Mouse (Mus musculus) v-Abl transformed pro-B cells (cell line): Measurements from ENCODE around the gene Sugp1.

ENCODE experiments used
- in situ Hi-C, 2 experiments: fragments of 400-800 bp; cut with MboI; formaldehyde crosslinking; loops; one replicate each; pipeline ENCODE4 v1.15.1; 2025; ENCODE audit not compliant: unreplicated experiment in 2 of 2

Gene Sugp1

DNA sequence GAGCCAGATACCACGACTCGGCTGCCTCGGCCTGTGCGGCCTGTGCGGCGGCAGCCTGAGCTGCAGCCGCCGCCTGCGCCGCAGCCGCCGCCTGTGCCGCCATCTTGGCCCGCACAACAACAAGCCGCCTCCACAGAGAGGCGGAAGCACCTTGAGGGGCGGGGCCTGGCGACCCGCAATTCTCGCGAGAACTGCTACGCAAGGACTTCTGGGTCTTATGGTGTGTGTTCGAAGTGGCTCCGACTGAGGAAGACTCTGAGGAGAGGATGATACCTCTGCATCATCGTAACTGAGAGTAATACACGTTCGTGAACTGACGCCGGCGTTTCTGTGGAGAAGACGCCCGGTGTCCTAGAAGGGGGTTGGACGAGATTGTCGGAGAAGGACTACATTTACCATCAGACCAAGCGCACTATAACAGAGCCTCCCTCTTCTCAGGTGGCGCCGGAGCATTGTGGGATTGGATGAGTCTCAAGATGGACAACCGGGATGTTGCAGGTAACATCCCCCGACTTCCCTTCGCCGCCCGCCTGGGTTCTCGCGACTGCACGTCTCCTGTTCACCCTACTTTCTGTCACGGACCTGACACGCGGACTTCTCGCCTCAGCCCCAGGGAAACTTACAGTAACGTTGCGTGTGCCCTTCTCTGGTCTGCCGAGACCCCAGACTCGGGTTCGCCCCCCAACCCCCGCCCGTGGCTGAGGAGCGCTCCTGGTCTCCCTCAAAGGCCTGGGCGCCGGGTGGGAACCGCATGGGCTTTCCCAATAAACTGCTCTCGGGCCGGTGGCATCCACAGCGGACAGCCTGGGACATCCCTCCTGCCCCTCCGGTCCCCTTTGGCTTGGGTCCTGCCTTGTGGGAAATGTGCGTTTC, at the start of gene Sugp1, which contains the start of gene Mau2:
Gene Sugp1 (plus strand): TSS at position 231 of the 873 bp plus-strand sequence.
Gene Mau2 (minus strand): TSS at position 152 of the 873 bp plus-strand sequence.
- in situ Hi-C loops, result no loop called here

DNA sequence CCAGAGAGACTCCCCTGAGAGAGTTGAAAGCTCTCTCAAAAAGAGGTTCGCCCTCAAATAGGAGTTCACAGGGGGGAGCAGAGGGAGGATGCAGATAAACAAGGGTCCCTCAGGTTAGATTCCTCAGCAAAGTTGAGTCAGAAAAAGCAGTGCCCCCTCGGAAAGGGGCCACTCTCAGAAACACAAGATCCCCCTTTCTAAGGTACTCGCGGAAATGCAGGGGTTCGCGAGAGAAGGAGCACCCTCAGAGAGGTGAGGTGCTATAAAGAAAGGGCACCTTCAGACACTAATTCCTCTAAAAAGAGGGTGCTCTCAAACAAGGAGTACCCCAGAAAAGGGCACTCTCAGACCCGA, 47.2 kb upstream of the Sugp1 start:
- in situ Hi-C loops, result loop anchor here in 1 of 2 experiments (10.0 kb wide), 1 partner anchor 371 kb away; the partner anchor contains the start of gene Zfp868

- in situ Hi-C loops, result loop anchor here in 1 of 2 experiments (10.0 kb wide), 1 partner anchor 371 kb away; the partner anchor contains the start of gene Zfp868
Measured at GRCm38 (mm10) chr8:69995776-69996588, 46.6 kb upstream of the Sugp1 start, which contains the start of gene Gatad2a. Gene Gatad2a, minus strand, starts transcription at chr8:69996384.

- in situ Hi-C loops, result loop anchor here in 1 of 2 experiments (10.0 kb wide), 1 partner anchor 372 kb away; the partner anchor contains the start of gene Zfp868
Measured at GRCm38 (mm10) chr8:69996589-69997285, 45.9 kb upstream of the Sugp1 start.

- in situ Hi-C loops, result loop anchor here in 1 of 2 experiments (10.0 kb wide), 1 partner anchor 374 kb away; the partner anchor contains the start of gene Zfp868
Measured at GRCm38 (mm10) chr8:69998706-69999105, 43.9 kb upstream of the Sugp1 start.

DNA sequence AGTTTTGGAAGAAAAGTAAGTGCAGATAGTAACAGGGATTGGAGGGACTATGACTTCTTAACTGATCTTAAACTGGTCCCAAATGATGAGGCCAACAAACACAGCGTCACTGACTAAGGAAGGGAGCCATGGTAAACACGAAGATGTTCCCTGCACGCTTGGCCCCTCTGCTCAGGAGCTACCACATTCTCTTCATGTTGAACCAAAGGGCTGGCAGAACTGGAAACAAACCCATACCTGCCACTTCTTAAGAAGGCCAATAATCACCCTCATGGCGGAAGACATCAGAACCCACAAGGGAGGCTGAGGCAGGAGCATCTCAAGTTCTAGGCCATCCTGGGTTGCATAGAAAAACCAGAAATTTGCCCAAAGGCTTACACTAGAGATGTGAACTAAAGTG, 43.4 kb upstream of the Sugp1 start:
- in situ Hi-C loops, result loop anchor here in 1 of 2 experiments (10.0 kb wide), 1 partner anchor 374 kb away; the partner anchor contains the start of gene Zfp868

DNA sequence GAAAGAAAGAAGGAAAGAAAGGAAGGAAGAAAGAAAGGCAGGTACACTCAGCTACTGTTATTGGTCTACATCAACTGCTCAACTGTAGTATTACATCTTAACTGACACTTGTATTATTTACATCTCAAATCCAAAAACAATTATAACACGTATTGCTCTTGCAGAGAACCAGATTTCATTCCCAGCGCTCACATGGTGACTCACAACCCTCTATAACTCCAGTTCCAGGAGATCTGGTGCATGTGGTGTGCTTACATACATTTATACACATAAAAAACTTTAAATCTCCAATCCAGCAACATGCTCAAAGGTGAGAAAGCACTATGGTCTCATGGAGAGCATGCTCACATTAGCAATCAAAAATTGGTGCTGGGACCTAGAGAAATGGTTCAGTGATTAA, 42.4 kb upstream of the Sugp1 start:
- in situ Hi-C loops, result loop anchor here (5.0 to 25.0 kb wide), 5 partner anchors 78 to 663 kb away; partner anchors contain the start of gene Zfp868 (in 1 of the 2)

DNA sequence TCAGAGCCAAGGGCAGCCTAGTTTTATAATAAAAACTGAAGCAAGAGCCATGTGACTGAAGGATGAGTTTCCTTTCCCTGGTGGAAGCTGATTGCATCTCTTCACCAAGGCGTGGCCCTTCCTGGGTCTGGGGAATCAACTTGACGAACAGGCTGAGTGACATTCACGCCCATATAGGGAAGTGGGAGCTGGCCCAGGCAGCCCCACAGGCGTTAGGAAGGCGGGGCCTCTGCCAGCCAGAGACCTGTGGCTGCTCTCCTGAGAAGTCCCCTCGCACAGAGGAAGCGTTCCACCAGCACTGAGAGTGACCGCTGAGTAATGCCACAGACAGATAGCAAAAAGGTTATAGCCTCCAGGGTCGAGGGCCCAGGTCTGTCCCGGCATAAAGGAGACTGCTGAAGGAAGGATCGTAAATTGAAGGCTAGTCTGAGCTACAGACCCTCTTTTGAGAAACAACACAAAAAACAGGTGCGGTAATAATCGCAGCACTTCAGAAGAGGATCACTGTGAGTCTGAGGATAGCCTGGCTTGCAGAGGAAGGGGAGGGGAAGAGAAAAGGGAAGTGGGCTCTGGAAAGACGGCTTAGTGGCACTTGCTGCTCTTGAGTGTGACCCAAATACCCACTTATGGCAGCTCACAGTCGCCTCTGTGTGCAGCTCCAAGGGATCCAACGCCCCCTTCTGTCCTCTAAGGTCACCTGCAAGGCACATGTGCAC, 41.3 kb upstream of the Sugp1 start:
- in situ Hi-C loops, result loop anchor here (5.0 to 25.0 kb wide), 5 partner anchors 79 to 664 kb away; partner anchors contain the start of gene Zfp868 (in 1 of the 2)

DNA sequence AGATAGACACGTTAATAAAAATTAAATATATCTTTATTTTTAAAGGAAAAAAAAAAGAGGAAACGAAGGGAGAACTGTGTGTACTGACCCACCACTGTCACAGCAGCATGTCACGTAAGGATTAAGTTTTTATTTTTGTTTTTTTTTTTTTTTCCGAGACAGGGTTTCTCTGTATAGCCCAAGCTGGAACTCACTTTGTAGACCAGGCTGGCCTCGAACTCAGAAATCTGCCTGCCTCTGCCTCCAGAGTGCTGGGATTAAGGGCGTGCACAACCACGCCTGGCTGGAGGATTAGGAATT, 40.8 kb upstream of the Sugp1 start:
- in situ Hi-C loops, result loop anchor here (5.0 to 25.0 kb wide), 5 partner anchors 80 to 665 kb away; partner anchors contain the start of gene Zfp868 (in 1 of the 2)

- in situ Hi-C loops, result loop anchor here (5.0 to 25.0 kb wide), 5 partner anchors 81 to 666 kb away; partner anchors contain the start of gene Zfp868 (in 1 of the 2)
Measured at GRCm38 (mm10) chr8:70003204-70003657, 39.4 kb upstream of the Sugp1 start.

DNA sequence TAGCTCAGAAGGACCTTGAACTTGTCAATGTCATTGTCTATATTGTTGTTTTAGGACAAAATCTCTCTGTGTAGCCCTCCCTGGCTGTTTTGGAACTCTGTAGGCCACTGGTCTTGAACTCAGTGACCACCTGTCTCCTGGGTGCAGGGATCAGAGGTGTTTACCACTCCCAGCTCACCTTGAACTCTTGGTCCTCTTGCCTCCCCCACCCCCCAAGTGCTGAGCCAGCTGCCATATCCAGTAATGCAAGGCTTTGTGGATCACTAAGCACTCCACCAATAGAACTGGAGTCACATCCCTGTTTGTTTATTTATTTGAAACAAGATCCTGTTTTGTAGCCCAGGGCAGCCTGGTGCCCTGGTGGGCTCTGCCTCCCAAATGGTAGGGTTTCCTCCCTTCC, 38.3 kb upstream of the Sugp1 start:
- in situ Hi-C loops, result loop anchor here (5.0 to 25.0 kb wide), 5 partner anchors 82 to 667 kb away; partner anchors contain the start of gene Zfp868 (in 1 of the 2)

- in situ Hi-C loops, result loop anchor here (5.0 to 25.0 kb wide), 4 partner anchors 107 to 668 kb away; partner anchors contain the start of gene Zfp868 (in 1 of the 2)
Measured at GRCm38 (mm10) chr8:70005178-70005577, 37.4 kb upstream of the Sugp1 start.

DNA sequence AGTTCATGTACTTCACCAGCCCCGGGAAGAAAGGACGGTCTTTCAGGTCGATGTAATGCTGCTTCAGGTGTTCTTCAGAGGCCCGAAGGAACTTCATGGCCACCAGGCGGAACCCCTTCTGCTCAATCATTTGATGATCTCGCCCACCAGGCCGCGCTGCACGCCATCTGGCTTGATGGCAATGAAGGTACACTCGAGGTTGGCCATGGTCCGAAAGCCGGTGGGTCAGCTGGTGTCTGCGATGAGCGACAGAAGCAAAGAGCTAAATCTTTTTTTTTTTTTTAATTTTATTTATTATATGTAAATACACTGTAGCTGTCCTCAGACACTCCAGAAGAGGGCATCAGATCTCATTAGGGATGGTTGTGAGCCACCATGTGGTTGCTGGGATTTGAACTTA, 31.8 kb upstream of the Sugp1 start:
- in situ Hi-C loops, result loop anchor here (25.0 kb wide), 2 partner anchors 373 to 673 kb away; partner anchors contain the start of gene Zfp868 (in 1 of the 2)

DNA sequence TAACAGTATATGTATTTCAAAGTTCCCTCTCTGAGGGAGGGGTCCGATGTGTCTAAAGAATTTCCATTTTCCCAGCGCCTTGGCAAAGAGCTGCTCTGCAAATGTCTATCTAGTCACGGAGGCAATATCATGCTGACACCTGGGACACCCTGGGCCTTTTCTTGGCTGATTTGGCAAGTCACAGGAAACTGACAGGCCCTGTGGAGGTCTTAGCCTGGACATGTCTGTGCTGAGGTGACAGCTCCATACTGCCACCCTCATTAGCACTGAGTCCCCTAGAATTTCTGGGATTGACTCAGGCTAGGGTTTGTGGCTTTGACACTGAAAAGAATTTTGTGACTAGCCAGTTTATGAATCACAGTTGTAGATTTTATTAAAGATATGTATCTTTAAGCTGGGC, 30.3 kb upstream of the Sugp1 start:
- in situ Hi-C loops, result loop anchor here (25.0 kb wide), 2 partner anchors 375 to 675 kb away; partner anchors contain the start of gene Zfp868 (in 1 of the 2)

GRCm38 (mm10) chr8:70012763-70013162, 29.9 kb upstream of the Sugp1 start:
- in situ Hi-C loops, result loop anchor here (25.0 kb wide), 2 partner anchors 375 to 675 kb away; partner anchors contain the start of gene Zfp868 (in 1 of the 2)

- in situ Hi-C loops, result loop anchor here (25.0 kb wide), 2 partner anchors 378 to 678 kb away; partner anchors contain the start of gene Zfp868 (in 1 of the 2)
Measured at GRCm38 (mm10) chr8:70015017-70015416, 27.6 kb upstream of the Sugp1 start.

GRCm38 (mm10) chr8:70023596-70023995, 19.0 kb upstream of the Sugp1 start:
- in situ Hi-C loops, result loop anchor here (25.0 kb wide), 2 partner anchors 386 to 686 kb away; partner anchors contain the start of gene Zfp868 (in 1 of the 2)

GRCm38 (mm10) chr8:70026151-70026550, 16.5 kb upstream of the Sugp1 start:
- in situ Hi-C loops, result no loop called here

DNA sequence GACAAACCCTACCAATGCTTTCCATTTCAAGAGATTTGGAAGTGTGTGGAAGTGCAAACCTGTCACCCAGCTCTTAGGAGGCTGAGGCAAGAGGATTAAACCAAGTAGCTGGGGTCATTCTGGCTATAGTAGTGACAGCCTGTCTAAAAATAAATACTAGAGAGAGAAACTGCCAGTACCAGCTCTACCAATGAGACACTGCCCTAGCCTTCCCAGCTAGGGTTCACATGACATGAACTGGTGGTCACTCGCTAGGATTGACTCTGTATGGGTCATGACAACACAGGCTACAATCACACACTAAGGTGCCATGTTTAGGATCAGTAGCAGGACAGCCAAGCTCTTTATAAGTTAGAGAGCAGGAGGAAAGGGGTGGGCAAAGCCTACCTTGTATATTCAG, 12.4 kb upstream of the Sugp1 start:
- in situ Hi-C loops, result no loop called here
